Mouse (Mus musculus) adrenal gland, postnatal 25 days (tissue): ENCODE measurements around the gene Grb14. TPM values are rescaled to one million over a fixed set of nuclear protein-coding genes. Genes with fewer than 3 reads are reported as not detected.

Experiments
- total RNA-seq: library from RNA; stranded (reverse); gene quantifications from 2 replicates; pipeline ENCODE4 v1.2.3, GENCODE M21; 2021

Gene Grb14
- total RNA-seq, 1 experiment from 2014 or later: 19.7 TPM

Other genes starting within 250 kb of the Grb14 start
- gene Cobll1, start 214.4 kb upstream of the Grb14 start, total RNA-seq: 274 and 367 TPM in 2 replicates